Mouse (Mus musculus) ES-E14 (cell line): ENCODE results near the gene Ntm.

Source experiments
- HCFC1 ChIP-seq: IDR thresholded peaks from 2 replicates; pipeline ENCODE4 v1.6.1; 2012; ENCODE audit warnings: low read length, inconsistent platforms, borderline replicate concordance; ENCODE audit not compliant: insufficient read depth
- MAFK ChIP-seq: IDR thresholded peaks from 2 replicates; pipeline ENCODE4 v1.6.1; 2014; ENCODE audit warnings: mild to moderate bottlenecking, low read depth, low read length, inconsistent platforms; ENCODE audit not compliant: insufficient read depth

DNA sequence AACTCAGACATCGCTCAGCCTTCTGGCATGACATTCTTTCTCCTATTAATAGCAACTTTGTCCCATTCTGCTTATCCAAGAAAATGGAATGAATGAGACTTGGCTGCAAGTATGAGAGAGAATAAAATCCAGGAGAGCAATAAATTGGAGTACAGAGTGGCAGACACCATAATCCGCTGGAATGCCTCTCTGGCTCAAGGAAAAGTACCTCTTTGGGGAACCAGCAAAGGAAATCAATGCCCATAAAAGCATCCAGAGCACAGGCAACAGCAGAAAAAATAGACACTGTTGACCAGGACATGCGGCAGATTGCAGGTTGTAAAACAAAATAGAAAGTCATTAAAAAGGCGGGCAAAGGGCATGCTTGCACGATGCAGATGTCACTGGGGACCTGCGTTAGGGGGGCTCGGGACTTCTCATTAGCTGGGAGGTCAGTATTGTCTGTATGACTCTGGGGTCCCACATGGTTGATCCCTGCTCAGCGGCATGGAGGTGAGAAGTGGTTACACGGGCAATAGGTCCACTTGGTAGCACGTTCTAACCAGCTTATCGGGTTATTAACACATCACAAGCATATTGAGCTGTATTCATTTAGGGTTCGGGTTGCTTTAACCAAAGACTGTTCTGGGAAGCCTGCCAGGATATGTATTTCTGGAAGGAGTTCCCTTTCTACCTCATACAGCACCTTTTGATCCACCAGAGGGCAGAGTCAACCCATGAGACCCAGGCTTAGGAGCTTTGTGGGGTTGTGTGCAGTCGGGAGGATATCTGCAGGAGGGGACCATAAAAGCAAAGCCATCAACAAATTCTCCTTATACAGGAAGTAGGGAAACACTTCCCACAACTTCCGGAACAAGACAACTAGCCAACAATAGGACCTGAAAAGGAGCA is 761.5 kb downstream of the Ntm start:
- TF ChIP-seq HCFC1, result no peak
- TF ChIP-seq MAFK, result no peak
